Mouse (Mus musculus) Patski (cell line): ENCODE measurements around the gene Emc10. TPM values are rescaled to one million over a fixed set of nuclear protein-coding genes. Genes with fewer than 3 reads are reported as not detected.

Experiments
- ATAC-seq: fragments of 100-300 bp; one replicate; pipeline ENCODE4 v1.8.0; 2021
- CTCF ChIA-PET: fragments of 350-600 bp; sonication (Branson Sonifier 250); formaldehyde crosslinking; loops from one replicate; lab custom pipeline; 2022; ENCODE audit warnings: inconsistent platforms; lab: Charles Lee
- POLR2A ChIA-PET: fragments of 350-600 bp; sonication (Branson Sonifier 250); formaldehyde crosslinking; loops from one replicate; lab custom pipeline; 2022; ENCODE audit warnings: antibody characterized with exemption, inconsistent platforms; lab: Charles Lee
- DNase-seq: peaks from one replicate; pipeline ENCODE4 v3.0.0-alpha.2; 2011; ENCODE audit warnings: low read depth, low spot score
- H3K27me3 ChIP-seq: fragments of 371-371 bp; one replicate; pipeline ENCODE4 v1.5.1; 2021
- CTCF ChIP-seq: fragments of 100-300 bp; IDR thresholded peaks from one replicate; pipeline ENCODE4 v1.5.1; 2021
- in situ Hi-C: fragments of 300-500 bp; cut with MboI; formaldehyde crosslinking; loops from 3 replicates; pipeline ENCODE4 v1.11.1; 2018; ENCODE audit warnings: low pct_unique_long_range_greater_than_20kb, mixed read lengths
- polyA plus RNA-seq: library from polyadenylated mRNA; unstranded; gene quantifications from one replicate; pipeline ENCODE4 v1.2.3, GENCODE M21; 2021

The Emc10 gene
- polyA plus RNA-seq, 1 experiment from 2014 or later: 249 TPM

GRCm38 (mm10) chr7:44534656-44535441 is 38.5 kb upstream of the Emc10 start:
- ChIA-PET CTCF (interaction anchor here (2.7 kb wide), 1 partner anchor 13 kb away, joined by 12 read pairs; no protein-coding TSS in a partner anchor), POLR2A (interaction anchor here (2.7 kb wide), 1 partner anchor 12 kb away, joined by 6 read pairs; no protein-coding TSS in a partner anchor)

GRCm38 (mm10) chr7:44534242-44534641 is 37.9 kb upstream of the Emc10 start:
- CTCF ChIA-PET: no interaction called here
- ATAC-seq (no peak), DNase-seq (no peak)
- TF ChIP-seq CTCF: no peak
- POLR2A ChIA-PET: no interaction called here
- H3K27me3 ChIP-seq: no peaks in the 10 kb centered on the region
- in situ Hi-C loops: no loop called here

More at GRCm38 (mm10) chr7:44534656-44535441, 38.5 kb upstream of the Emc10 start:
- no peaks in the 10 kb centered on the region for H3K27me3 ChIP-seq
- no peak for TF ChIP-seq CTCF
- DNase-seq (no peak), ATAC-seq (no peak)
- in situ Hi-C loops: no loop called here

- ChIA-PET CTCF (no interaction called here), POLR2A (no interaction called here)
- H3K27me3 ChIP-seq: no peaks in the 10 kb centered on the region
- no peak for TF ChIP-seq CTCF
- in situ Hi-C loops: no loop called here
- DNase-seq (no peak), ATAC-seq (no peak)
These were observed 37.4 kb upstream of the Emc10 start for GRCm38 (mm10) chr7:44533746-44534045.

GRCm38 (mm10) chr7:44532918-44533745 is 36.8 kb upstream of the Emc10 start:
- in situ Hi-C loops: no loop called here
- no peaks in the 10 kb centered on the region for H3K27me3 ChIP-seq
- no peak for ATAC-seq
- no peak for DNase-seq
- no peak for TF ChIP-seq CTCF
- POLR2A ChIA-PET: no interaction called here
- CTCF ChIA-PET: interaction anchor here (0.8 to 1.2 kb wide), 2 partner anchors 11 to 16 kb away, joined by 3 to 4 read pairs; no protein-coding TSS in a partner anchor

- no peaks in the 10 kb centered on the region for H3K27me3 ChIP-seq
- DNase-seq: no peak
- in situ Hi-C loops: no loop called here
- no peak for ATAC-seq
- ChIA-PET POLR2A (no interaction called here), CTCF (interaction anchor here (0.8 to 1.2 kb wide), 2 partner anchors 10 to 17 kb away, joined by 3 to 4 read pairs; no protein-coding TSS in a partner anchor)
- TF ChIP-seq CTCF: no peak
These were observed 35.8 kb upstream of the Emc10 start, which contains the start of gene Spib for GRCm38 (mm10) chr7:44531946-44532732. Spib (minus strand) TSS chr7:44532071.

GRCm38 (mm10) chr7:44531207-44531606 is 34.9 kb upstream of the Emc10 start:
- POLR2A ChIA-PET: no interaction called here
- in situ Hi-C loops: no loop called here

GRCm38 (mm10) chr7:44530507-44530906 is 34.2 kb upstream of the Emc10 start:
- in situ Hi-C loops: no loop called here
- H3K27me3 ChIP-seq: no peaks in the 10 kb centered on the region
- no peak for TF ChIP-seq CTCF
- ATAC-seq (no peak), DNase-seq (no peak)
- ChIA-PET CTCF (interaction anchor here (0.9 to 1.0 kb wide), 2 partner anchors 9 to 18 kb away, joined by 3 read pairs; partner anchors contain the start of gene Pold1), POLR2A (no interaction called here)

More at GRCm38 (mm10) chr7:44531207-44531606, 34.9 kb upstream of the Emc10 start:
- TF ChIP-seq CTCF: no peak
- CTCF ChIA-PET: no interaction called here
- no peak for DNase-seq
- H3K27me3 ChIP-seq: no peaks in the 10 kb centered on the region
- ATAC-seq: no peak

GRCm38 (mm10) chr7:44529518-44529917 is 33.2 kb upstream of the Emc10 start:
- ATAC-seq (no peak), DNase-seq (no peak)
- ChIA-PET POLR2A (no interaction called here), CTCF (interaction anchor here (1.0 to 1.2 kb wide), 3 partner anchors 10 to 34 kb away, joined by 3 read pairs; partner anchors contain the start of gene Pold1)
- in situ Hi-C loops: no loop called here
- no peaks in the 10 kb centered on the region for H3K27me3 ChIP-seq
- TF ChIP-seq CTCF: no peak

GRCm38 (mm10) chr7:44527483-44528398 is 31.4 kb upstream of the Emc10 start:
- no peaks in the 10 kb centered on the region for H3K27me3 ChIP-seq
- no peak for DNase-seq
- ChIA-PET CTCF (interaction anchor here (0.8 to 3.0 kb wide), 9 partner anchors 9 to 43 kb away, joined by 3 to 27 read pairs (median 5); partner anchors contain the start of genes Nr1h2 and Pold1), POLR2A (no interaction called here)
- in situ Hi-C loops: no loop called here
- no peak for ATAC-seq
- TF ChIP-seq CTCF: no peak
